Mouse (Mus musculus) layer of hippocampus, postnatal 36 days (tissue): ENCODE results near the gene AY761184. TPM values are rescaled to one million over a fixed set of nuclear protein-coding genes. Genes with fewer than 3 reads are reported as not detected.
"Not testable (repeated sequence)": the region's sequence is repeated elsewhere in the genome, so short reads cannot be mapped to it uniquely, and the experiment has no call there.

Experiments
- DNase-seq, 2 experiments: peaks; one replicate each; pipeline ENCODE4 v3.0.0; 2022
- total RNA-seq, 2 experiments: library from RNA; stranded (reverse); gene quantifications; 2 replicates each; pipeline ENCODE4 v1.2.3; 2021

Gene AY761184
- not detected for total RNA-seq

DNA sequence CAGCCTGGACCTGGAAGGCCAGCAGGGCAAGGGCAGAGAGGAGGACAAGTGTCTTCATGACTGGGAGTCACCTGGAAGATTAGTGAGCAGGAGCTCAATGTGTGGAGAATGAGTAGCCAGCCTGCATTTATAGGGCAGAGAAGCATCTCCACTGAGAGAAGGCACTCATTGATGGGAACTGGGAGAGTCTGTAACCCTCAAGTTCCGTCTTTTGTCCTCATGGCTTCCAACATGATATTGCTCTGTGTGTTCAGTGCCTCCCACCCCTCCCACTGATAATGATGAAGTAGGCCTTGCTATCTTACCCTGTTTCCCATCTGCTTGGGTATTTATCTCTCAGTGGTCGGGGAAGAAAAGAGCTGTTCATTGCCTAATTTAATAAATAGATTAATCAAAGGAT is at the start of gene AY761184:
Gene AY761184 (minus strand): TSS at position 101 of the 400 bp plus-strand sequence.
- DNase-seq = not testable (repeated sequence)

DNA sequence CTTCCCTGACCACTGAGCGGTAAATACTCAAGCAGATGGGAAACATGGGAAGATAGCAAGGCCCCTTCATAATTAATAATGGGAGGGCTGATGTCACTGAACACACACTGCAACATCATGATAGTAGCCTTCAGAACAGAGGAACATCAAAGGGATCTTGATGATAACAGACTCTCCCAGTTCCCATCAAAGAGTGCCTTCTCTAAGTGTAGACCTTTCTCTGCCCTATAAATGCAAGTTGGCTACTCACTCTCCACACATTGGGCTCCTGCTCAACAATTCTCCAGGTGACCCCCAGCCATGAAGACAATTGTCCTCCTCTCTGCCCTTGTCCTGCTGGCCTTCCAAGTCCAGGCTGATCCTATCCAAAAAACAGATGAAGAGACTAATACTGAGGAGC is 37.9 kb downstream of the AY761184 start, which contains the start of gene Defa34:
Gene Defa34 (plus strand): TSS at position 301 of the 400 bp plus-strand sequence.
- DNase-seq = not testable (repeated sequence)

DNA sequence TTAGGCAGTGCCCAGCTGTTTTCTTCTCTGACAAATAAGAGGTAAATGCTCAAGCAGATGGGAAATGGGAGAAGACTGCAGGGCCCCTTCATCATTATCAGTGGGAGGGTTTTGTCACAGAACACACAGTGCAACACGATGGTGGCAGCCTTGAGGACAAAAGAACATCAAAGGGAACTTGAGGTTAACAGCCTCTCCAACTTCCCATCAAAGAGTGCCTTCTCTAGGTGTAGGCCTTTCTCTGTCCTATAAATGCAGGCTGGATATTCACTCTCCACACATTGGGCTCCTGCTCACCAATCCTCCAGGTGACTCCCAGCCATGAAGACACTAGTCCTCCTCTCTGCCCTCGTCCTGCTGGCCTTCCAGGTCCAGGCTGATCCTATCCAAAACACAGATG is 48.0 kb downstream of the AY761184 start, which contains the start of gene Defa17:
Gene Defa17 (plus strand): TSS at position 301 of the 400 bp plus-strand sequence.
- DNase-seq = not testable (repeated sequence)

Other genes starting within 250 kb of the AY761184 start
- gene Gm7849, start 247.1 kb downstream of the AY761184 start, total RNA-seq = not detected
- not detected for gene Defa20, start 194.4 kb downstream of the AY761184 start, total RNA-seq
- gene Defa32, start 174.6 kb downstream of the AY761184 start, total RNA-seq = not detected
- not detected for gene Defa37, start 138.3 kb downstream of the AY761184 start, total RNA-seq
- not detected for gene Defa28, start 120.6 kb downstream of the AY761184 start, total RNA-seq
- not detected for gene Gm7861, start 109.1 kb downstream of the AY761184 start, total RNA-seq
- gene Defa26, start 85.5 kb downstream of the AY761184 start, total RNA-seq = not detected
- not detected for gene Defa17, start 47.9 kb downstream of the AY761184 start, total RNA-seq
- not detected for gene Defa34, start 37.8 kb downstream of the AY761184 start, total RNA-seq
- gene Defa24, start 30.8 kb upstream of the AY761184 start, total RNA-seq = not detected
- gene Defb50, start 119.9 kb upstream of the AY761184 start, total RNA-seq = not detected
- not detected for gene Defb2, start 136.3 kb upstream of the AY761184 start, total RNA-seq
- gene Defb10, start 155.3 kb upstream of the AY761184 start, total RNA-seq = not detected
- gene Defb9, start 181.8 kb upstream of the AY761184 start, total RNA-seq = not detected
- not detected for gene Defb11, start 202.8 kb upstream of the AY761184 start, total RNA-seq
- gene Defb15, start 229.1 kb upstream of the AY761184 start, total RNA-seq = not detected
- not detected for gene Defb35, start 234.7 kb upstream of the AY761184 start, total RNA-seq
- not detected for gene Defb13, start 243.1 kb upstream of the AY761184 start, total RNA-seq